Mouse (Mus musculus) forebrain, embryonic 11.5 days (tissue): ENCODE results near the gene Pcdh15. TPM values are rescaled to one million over a fixed set of nuclear protein-coding genes. Genes with fewer than 3 reads are reported as not detected.

ENCODE experiments used
- ATAC-seq: fragments of 200-750 bp; cut with Nextera tagmentation; replicated peaks from 2 replicates; pipeline ENCODE4 v1.8.0; 2017; ENCODE audit warnings: moderate TSS enrichment; ENCODE audit not compliant: low FRiP score
- DNase-seq: peaks from one replicate; pipeline ENCODE4 v3.0.0-alpha.2; 2017; ENCODE audit warnings: low spot score
- H3K27ac ChIP-seq: fragments of 300-500 bp; sonication (generic); 2 replicates; pipeline ENCODE4 v1.5.1; 2014; ENCODE audit warnings: low read depth, low read length
- H3K27me3 ChIP-seq: fragments of 300-500 bp; sonication (generic); 2 replicates; pipeline ENCODE4 v1.6.1; 2014; ENCODE audit warnings: mild to moderate bottlenecking, low read length, mixed read lengths; ENCODE audit not compliant: control insufficient read depth, insufficient read depth
- H3K36me3 ChIP-seq: fragments of 300-500 bp; sonication (generic); 2 replicates; pipeline ENCODE4 v1.6.1; 2014; ENCODE audit warnings: mild to moderate bottlenecking, low read length, moderate library complexity, mixed read lengths; ENCODE audit not compliant: control insufficient read depth, insufficient read depth
- H3K4me1 ChIP-seq: fragments of 300-500 bp; sonication (generic); replicated peaks from 2 replicates; pipeline ENCODE4 v1.6.1; 2014; ENCODE audit warnings: low read length, mixed read lengths; ENCODE audit not compliant: control insufficient read depth, insufficient read depth
- H3K4me2 ChIP-seq: fragments of 300-500 bp; sonication (generic); 2 replicates; pipeline ENCODE4 v1.6.1; 2014; ENCODE audit warnings: low read depth, mild to moderate bottlenecking, low read length, moderate library complexity, mixed read lengths; ENCODE audit not compliant: severe bottlenecking
- H3K4me3 ChIP-seq: fragments of 300-500 bp; sonication (generic); 2 replicates; pipeline ENCODE4 v1.5.1; 2014; ENCODE audit warnings: low read depth, low read length
- H3K9ac ChIP-seq: fragments of 300-500 bp; sonication (generic); 2 replicates; pipeline ENCODE4 v1.6.1; 2014; ENCODE audit warnings: low read length
- H3K9me3 ChIP-seq: fragments of 300-500 bp; sonication (generic); 2 replicates; pipeline ENCODE4 v1.6.1; 2016; ENCODE audit warnings: low read length, mixed read lengths; ENCODE audit not compliant: control insufficient read depth
- WGBS: fragments of 180-500 bp; shearing (Covaris S2); extraction: QIAGEN DNeasy Blood & Tissue Kit; methylation state at CpG from one replicate; pipeline ENCODE4 v1.1.7; 2014; 5-methylcytosine and 5-hydroxymethylcytosine counted together
- polyA plus RNA-seq: library from polyadenylated mRNA; unstranded; fragments of >200 nt; fragmentation: Nextera tagmentation; extraction: Ambion mirVana; gene quantifications from 2 replicates; pipeline ENCODE4 v1.2.1, GENCODE M21; 2014

Pcdh15 gene
- polyA plus RNA-seq, 1 experiment from 2014 or later, result 1.0 TPM

- Histone ChIP-seq H3K4me2 (no peak overlapping the region), H3K9ac (no peak overlapping the region), H3K9me3 (no peaks in the 10 kb centered on the region), H3K4me1 (no peaks in the 10 kb centered on the region), H3K4me3 (no peak overlapping the region), H3K27me3 (no peaks in the 10 kb centered on the region), H3K27ac (no peak overlapping the region), H3K36me3 (no peaks in the 10 kb centered on the region)
- ATAC-seq (no peak), DNase-seq (no peak)
- 82% methylated on average over 3 of the region's 3 CpGs for WGBS
These were observed 1470.5 kb downstream of the Pcdh15 start for GRCm38 (mm10) chr10:74569603-74570002.

GRCm38 (mm10) chr10:74579924-74580323 lies 1480.8 kb downstream of the Pcdh15 start:
- no peaks in the 10 kb centered on the region for H3K27me3 ChIP-seq
- H3K9ac ChIP-seq, result no peak overlapping the region
- 90% methylated on average over 2 of the region's 2 CpGs for WGBS

GRCm38 (mm10) chr10:74591799-74592198 lies 1492.7 kb downstream of the Pcdh15 start:
- H3K9me3 ChIP-seq, result no peaks in the 10 kb centered on the region
- no peak overlapping the region for H3K4me3 ChIP-seq
- H3K36me3 ChIP-seq, result no peaks in the 10 kb centered on the region
- H3K27ac ChIP-seq, result no peak overlapping the region
- ATAC-seq (no peak), DNase-seq (no peak)
- no peaks in the 10 kb centered on the region for H3K27me3 ChIP-seq
- H3K4me2 ChIP-seq, result no peak overlapping the region
- no peaks in the 10 kb centered on the region for H3K4me1 ChIP-seq
- 80% methylated on average over 3 of the region's 3 CpGs for WGBS
- no peak overlapping the region for H3K9ac ChIP-seq

More at GRCm38 (mm10) chr10:74579924-74580323, 1480.8 kb downstream of the Pcdh15 start:
- Histone ChIP-seq H3K36me3 (no peaks in the 10 kb centered on the region), H3K27ac (no peak overlapping the region), H3K4me2 (no peak overlapping the region), H3K4me3 (no peak overlapping the region), H3K9me3 (no peaks in the 10 kb centered on the region), H3K4me1 (no peaks in the 10 kb centered on the region)
- DNase-seq (no peak), ATAC-seq (no peak)

- 69% methylated on average over 2 of the region's 2 CpGs for WGBS
- Histone ChIP-seq H3K9me3 (no peaks in the 10 kb centered on the region), H3K4me1 (no peaks in the 10 kb centered on the region), H3K4me2 (no peak overlapping the region), H3K4me3 (no peak overlapping the region), H3K27me3 (no peaks in the 10 kb centered on the region), H3K36me3 (no peaks in the 10 kb centered on the region), H3K27ac (no peak overlapping the region), H3K9ac (no peak overlapping the region)
- ATAC-seq (no peak), DNase-seq (no peak)
These were observed 1508.5 kb downstream of the Pcdh15 start for GRCm38 (mm10) chr10:74607683-74608082.

- H3K9me3 ChIP-seq, result no peaks in the 10 kb centered on the region
- H3K9ac ChIP-seq, result no peak overlapping the region
- ATAC-seq (no peak), DNase-seq (no peak)
- H3K27ac ChIP-seq, result no peak overlapping the region
- WGBS, result 76% methylated on average over 2 of the region's 2 CpGs
- H3K4me2 ChIP-seq, result no peak overlapping the region
- no peaks in the 10 kb centered on the region for H3K36me3 ChIP-seq
- H3K4me3 ChIP-seq, result no peak overlapping the region
- H3K27me3 ChIP-seq, result no peaks in the 10 kb centered on the region
- H3K4me1 ChIP-seq, result no peaks in the 10 kb centered on the region
These were observed 1522.7 kb downstream of the Pcdh15 start for GRCm38 (mm10) chr10:74621837-74622236.

- Histone ChIP-seq H3K9ac (no peak overlapping the region), H3K4me1 (no peaks in the 10 kb centered on the region), H3K27me3 (no peaks in the 10 kb centered on the region), H3K4me3 (no peak overlapping the region), H3K27ac (no peak overlapping the region), H3K36me3 (no peaks in the 10 kb centered on the region), H3K4me2 (no peak overlapping the region), H3K9me3 (no peaks in the 10 kb centered on the region)
- DNase-seq (no peak), ATAC-seq (no peak)
- WGBS, result 82% methylated on average over 4 of the region's 4 CpGs
These were observed 1526.6 kb downstream of the Pcdh15 start for GRCm38 (mm10) chr10:74625715-74626114.

GRCm38 (mm10) chr10:74626596-74626995 lies 1527.5 kb downstream of the Pcdh15 start:
- no peak for ATAC-seq
- DNase-seq, result no peak
- H3K4me1 ChIP-seq, result no peaks in the 10 kb centered on the region
- H3K4me3 ChIP-seq, result no peak overlapping the region
- H3K4me2 ChIP-seq, result no peak overlapping the region
- no peaks in the 10 kb centered on the region for H3K9me3 ChIP-seq
- H3K27ac ChIP-seq, result no peak overlapping the region
- H3K27me3 ChIP-seq, result no peaks in the 10 kb centered on the region
- H3K9ac ChIP-seq, result no peak overlapping the region
- WGBS, result 74% methylated on average over 10 of the region's 10 CpGs
- H3K36me3 ChIP-seq, result no peaks in the 10 kb centered on the region

- H3K36me3 ChIP-seq, result no peaks in the 10 kb centered on the region
- no peak overlapping the region for H3K4me2 ChIP-seq
- H3K9me3 ChIP-seq, result no peaks in the 10 kb centered on the region
- no peak overlapping the region for H3K9ac ChIP-seq
- ATAC-seq (no peak), DNase-seq (no peak)
- H3K4me3 ChIP-seq, result no peak overlapping the region
- H3K4me1 ChIP-seq, result no peaks in the 10 kb centered on the region
- H3K27ac ChIP-seq, result no peak overlapping the region
- no peaks in the 10 kb centered on the region for H3K27me3 ChIP-seq
- 86% methylated on average over 9 of the region's 9 CpGs for WGBS
These were observed 1532.2 kb downstream of the Pcdh15 start for GRCm38 (mm10) chr10:74631314-74631713.

- Histone ChIP-seq H3K27me3 (no peaks in the 10 kb centered on the region), H3K27ac (no peak overlapping the region), H3K4me2 (no peak overlapping the region), H3K4me3 (no peak overlapping the region), H3K4me1 (no peaks in the 10 kb centered on the region), H3K36me3 (no peaks in the 10 kb centered on the region), H3K9me3 (no peaks in the 10 kb centered on the region), H3K9ac (no peak overlapping the region)
- WGBS, result 46% methylated on average over 4 of the region's 4 CpGs
- ATAC-seq, result no peak
- DNase-seq, result no peak
These were observed 1537.9 kb downstream of the Pcdh15 start for GRCm38 (mm10) chr10:74637040-74637439.
